Mouse (Mus musculus) kidney, postnatal 10 days (tissue): Measurements from ENCODE around the gene Tmed1.
"Not testable (repeated sequence)": the region's sequence is repeated elsewhere in the genome, so short reads cannot be mapped to it uniquely, and the experiment has no call there.

Experiments used
- DNase-seq: peaks from one replicate; pipeline ENCODE4 v3.0.0; 2021; ENCODE audit warnings: mixed read lengths

The Tmed1 gene

GRCm38 (mm10) chr9:21469032-21470024, 40.7 kb downstream of the Tmed1 start:
- peak; percentile 73 for DNase-seq

GRCm38 (mm10) chr9:21464565-21464928, 45.5 kb downstream of the Tmed1 start:
- not testable (repeated sequence) for DNase-seq

- no peak for DNase-seq
Measured at GRCm38 (mm10) chr9:21463766-21464564, 46.1 kb downstream of the Tmed1 start.

DNA sequence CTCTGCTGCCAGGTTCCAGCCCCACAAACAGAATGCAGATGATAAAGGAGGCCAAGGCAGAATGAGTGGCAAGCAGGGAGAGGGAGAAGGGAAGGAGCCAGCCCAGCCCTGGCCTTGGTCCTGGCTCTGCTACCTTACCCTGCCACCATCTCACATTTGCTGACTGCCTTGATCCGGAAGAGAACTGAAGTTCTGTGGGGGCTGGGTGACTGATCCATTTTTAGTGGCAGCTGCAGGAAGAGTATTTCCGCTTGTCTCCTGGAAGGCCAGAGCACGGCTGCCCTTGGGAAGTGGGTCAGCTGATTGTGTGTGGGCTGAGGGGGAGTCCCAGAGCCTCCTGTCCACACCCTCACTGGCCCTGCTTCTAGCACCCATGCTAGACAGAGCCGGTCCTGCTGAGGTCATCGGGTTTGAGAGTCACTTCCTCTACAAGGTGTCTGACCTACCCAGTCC, 46.9 kb downstream of the Tmed1 start:
- DNase-seq, result peak; percentile 77

DNA sequence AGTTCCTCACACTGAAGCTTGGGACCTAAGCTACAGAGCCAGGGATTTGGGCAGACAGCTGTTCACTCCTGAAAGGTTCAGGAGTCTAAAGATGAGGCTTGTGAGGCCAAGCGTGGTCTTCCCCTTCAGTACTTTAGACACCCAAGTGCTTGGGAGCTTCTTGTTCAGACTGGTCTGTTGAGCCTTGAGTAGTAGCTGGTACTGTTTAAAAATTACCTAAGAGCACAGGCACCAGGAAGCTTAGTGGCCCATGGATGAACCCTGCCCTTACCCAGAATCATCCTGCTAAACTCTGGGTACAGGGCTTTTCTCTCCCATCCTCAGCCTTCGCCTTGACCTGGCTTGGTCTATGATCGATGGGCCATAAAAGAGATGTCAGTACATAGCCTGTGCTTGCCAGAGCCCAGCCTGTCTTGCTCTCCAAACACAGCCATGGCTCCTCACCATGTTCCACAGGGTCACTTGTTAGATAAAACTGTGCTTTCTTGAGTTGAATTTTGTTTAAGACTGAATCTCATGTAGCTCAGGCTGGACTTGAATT, 49.6 kb downstream of the Tmed1 start:
- no peak for DNase-seq

- no peak for DNase-seq
Measured at GRCm38 (mm10) chr9:21458821-21459220, 51.2 kb downstream of the Tmed1 start.
